Mouse (Mus musculus) lung, postnatal 25 days (tissue): Measurements from ENCODE around the gene Ago3.

Experiments used
- DNase-seq: peaks from one replicate; pipeline ENCODE4 v3.0.0; 2022; ENCODE audit warnings: low spot score

The Ago3 gene

GRCm38 (mm10) chr4:126429347-126430079, at the start of gene Ago3:
Gene Ago3, minus strand, starts transcription at chr4:126429556.
- DNase-seq = peak; percentile 96

GRCm38 (mm10) chr4:126473031-126473430, 43.7 kb upstream of the Ago3 start:
- no peak for DNase-seq

- no peak for DNase-seq
Measured at GRCm38 (mm10) chr4:126469334-126469733, 40.0 kb upstream of the Ago3 start.

GRCm38 (mm10) chr4:126468925-126469324, 39.6 kb upstream of the Ago3 start:
- DNase-seq = no peak

- peak; percentile 95 for DNase-seq
Measured at GRCm38 (mm10) chr4:126468285-126468901, 39.0 kb upstream of the Ago3 start, which contains the start of gene Ago1. Gene Ago1, minus strand, starts transcription at chr4:126468583.

DNA sequence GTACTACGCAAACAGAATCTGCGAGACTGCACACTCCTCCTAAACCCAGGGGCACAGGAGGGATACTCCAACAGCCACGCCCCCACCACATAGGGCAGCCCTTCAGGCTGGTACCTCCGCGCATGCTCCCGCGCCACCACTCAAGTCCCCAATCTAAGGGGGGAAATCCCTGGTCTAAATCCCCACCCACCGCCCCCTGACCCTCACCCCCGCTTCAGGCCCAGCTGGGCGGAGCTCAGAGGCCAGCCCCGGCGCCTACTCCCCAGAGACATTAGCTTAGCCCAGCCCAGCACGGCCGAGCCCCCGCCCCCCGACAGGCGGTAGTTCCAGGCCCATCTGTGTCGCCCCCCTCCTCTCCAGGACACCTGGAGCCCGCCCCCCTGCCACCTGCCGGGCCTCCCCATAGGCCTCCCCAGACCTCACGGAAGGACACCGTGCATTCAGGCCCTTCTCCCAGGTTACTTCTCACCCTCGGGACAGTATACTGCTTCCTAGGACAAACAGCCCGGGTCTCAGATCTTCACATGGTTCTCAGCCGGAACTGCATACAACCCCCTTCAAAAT, 38.4 kb upstream of the Ago3 start:
- DNase-seq = peak; percentile 62

DNA sequence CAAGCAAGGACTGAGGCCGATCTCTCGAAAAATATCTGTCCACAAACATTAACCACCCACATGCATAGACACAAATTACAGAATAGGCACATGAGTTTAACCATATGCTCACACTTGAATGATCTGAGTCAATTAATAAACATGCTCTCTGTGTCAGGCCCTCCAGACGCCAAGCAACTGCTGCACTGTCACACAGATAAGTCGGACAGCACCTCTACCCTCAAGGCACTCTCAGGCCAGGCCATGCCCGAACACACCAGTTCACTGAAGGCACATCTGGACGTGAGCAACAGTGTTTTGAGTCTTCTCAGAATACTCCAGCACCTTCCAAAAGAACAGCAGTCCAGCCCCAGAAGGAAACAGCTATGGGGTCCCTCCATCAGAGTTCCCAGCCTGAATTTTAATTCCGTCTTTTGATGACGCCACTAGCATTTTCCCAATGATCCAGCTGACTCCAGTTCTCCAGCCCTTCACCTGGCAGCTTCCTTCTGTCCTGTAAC, 36.9 kb upstream of the Ago3 start:
- DNase-seq = no peak

DNA sequence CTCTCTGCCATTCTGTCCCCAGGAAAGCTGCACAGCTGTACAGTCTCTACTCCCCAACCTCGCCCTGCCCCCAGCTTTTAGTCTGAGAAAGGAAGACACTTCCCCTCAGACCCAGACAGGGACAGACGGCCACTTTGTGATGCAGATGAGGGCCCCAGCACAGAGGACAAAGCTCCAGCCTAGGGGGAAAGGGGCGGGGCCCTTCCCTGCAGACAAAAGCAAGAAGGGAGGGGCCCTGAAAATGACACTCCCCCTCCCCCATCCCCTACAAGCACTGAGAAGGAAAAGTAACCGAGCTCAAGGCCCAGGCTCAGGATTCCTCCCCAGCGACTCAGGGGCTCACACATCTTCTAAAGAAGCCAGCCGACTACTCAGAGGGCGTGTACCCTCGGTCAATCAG, 36.5 kb upstream of the Ago3 start:
- no peak for DNase-seq

DNA sequence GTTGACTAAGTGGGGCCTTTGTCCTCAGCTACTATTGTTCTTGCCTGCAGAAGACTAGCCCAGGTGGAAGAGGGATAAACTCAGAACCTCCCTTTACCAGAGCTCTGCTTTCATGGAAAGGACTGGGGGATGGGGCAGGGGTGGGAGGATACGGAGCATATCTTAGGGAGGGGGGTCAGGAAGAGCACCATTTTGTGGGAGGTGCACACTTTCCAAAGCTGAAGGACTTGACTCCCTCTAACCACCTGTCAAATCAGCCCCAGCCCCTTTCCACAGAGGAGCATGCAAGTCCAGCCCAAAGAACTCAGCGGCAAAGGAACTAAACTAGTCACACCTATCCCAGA, 35.5 kb upstream of the Ago3 start:
- no peak for DNase-seq

GRCm38 (mm10) chr4:126464189-126464891, 35.0 kb upstream of the Ago3 start:
- no peak for DNase-seq

- no peak for DNase-seq
Measured at GRCm38 (mm10) chr4:126455441-126455840, 26.1 kb upstream of the Ago3 start.

DNA sequence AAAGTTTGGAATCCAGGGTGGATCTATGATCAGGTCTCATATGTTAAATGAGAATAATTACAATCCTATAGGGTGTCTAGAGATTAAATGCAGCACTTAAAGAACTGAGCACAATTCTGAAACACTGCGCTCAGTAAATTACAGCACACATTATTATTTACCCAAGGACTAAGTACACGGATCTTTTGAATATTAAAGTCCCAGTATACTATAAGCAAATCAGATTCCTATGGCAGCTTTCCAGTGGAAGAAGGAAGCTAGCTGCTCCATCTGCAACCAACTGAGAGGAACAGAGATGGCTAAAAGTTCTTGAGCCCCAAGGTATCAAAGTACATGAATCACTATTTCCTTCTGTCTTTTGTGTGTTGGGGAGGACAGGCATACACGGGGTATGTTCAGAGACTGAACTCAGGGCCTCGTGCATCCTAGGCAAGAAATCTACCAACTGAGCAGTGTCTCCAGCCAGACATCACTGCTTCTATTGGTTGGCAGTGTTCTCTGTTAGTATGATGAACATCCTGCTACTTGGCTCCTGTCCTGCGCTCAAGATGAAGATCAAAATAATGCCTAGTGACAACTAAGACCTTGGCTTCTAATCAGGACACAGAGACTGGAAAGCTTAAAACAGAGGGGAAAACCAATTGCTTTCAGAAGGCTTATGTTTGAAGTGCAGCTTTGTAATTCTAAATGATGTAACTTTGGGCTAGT, 25.3 kb upstream of the Ago3 start:
- peak; percentile 16 for DNase-seq

DNA sequence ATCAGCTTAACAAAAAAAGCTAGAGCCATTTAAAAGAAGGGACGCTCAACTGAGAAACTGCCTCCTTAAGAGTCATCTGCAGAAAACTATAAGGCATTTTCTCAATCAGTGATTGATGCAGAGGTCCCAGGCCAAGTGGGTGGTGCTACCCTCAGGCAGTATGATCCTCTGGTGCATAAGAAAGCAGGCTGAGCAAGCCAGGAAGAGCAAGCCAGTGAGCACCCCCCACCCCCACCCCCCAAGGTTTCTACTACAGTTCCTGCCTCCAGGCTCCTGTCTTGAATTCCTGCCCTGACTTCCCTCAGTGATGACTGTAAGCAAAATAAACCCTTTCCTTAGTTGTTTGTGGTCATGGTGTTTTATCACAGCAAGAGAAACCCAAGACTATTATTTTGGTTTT, 20.9 kb upstream of the Ago3 start:
- DNase-seq = no peak

DNA sequence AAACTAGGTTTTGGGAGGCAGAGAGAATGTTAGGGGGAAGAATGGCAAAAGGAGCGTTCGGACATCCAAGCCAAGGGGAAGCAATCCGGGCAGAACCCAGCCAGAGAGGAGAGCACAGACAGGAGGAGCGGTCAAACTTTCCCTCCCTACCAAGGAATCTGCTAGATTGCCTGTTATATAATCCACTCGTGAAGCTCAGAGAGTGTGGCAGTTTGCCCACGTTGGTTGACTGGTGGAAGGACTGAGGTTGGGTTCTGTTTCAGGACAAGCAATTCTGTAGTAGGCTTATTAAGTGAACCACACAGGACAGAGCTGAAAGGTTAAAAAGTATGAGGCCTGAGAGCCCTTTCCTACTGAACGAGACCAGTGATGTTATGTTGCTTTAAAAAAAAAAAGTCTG, 17.8 kb upstream of the Ago3 start:
- peak; percentile 35 for DNase-seq

- DNase-seq = no peak
Measured at GRCm38 (mm10) chr4:126444528-126444927, 15.2 kb upstream of the Ago3 start.

DNA sequence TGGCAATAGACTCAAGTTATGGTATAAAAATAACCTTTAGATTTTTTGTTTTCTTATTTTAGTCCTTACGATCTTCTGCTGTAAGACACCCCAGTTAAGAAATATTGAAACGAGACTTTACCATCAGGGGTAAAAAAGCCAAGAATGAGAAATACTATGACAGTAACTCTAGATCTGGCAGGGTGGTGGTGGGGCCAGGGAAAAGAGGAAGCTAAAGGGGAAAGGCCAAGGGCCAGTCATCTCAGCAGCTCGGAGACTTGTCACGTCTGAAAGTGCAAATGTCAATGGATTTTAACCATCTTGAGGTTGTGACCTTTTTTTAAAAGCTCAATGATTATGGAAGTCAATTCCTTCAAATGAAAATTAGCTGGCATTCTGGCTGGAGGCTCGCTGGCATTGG, 8.9 kb upstream of the Ago3 start:
- no peak for DNase-seq

GRCm38 (mm10) chr4:126436268-126436667, 6.9 kb upstream of the Ago3 start:
- DNase-seq = no peak

- DNase-seq = no peak
Measured at GRCm38 (mm10) chr4:126434094-126434493, 4.7 kb upstream of the Ago3 start.

- DNase-seq = no peak
Measured at GRCm38 (mm10) chr4:126433175-126433574, 3.8 kb upstream of the Ago3 start.

- DNase-seq = no peak
Measured at GRCm38 (mm10) chr4:126431746-126432145, 2.4 kb upstream of the Ago3 start.

DNA sequence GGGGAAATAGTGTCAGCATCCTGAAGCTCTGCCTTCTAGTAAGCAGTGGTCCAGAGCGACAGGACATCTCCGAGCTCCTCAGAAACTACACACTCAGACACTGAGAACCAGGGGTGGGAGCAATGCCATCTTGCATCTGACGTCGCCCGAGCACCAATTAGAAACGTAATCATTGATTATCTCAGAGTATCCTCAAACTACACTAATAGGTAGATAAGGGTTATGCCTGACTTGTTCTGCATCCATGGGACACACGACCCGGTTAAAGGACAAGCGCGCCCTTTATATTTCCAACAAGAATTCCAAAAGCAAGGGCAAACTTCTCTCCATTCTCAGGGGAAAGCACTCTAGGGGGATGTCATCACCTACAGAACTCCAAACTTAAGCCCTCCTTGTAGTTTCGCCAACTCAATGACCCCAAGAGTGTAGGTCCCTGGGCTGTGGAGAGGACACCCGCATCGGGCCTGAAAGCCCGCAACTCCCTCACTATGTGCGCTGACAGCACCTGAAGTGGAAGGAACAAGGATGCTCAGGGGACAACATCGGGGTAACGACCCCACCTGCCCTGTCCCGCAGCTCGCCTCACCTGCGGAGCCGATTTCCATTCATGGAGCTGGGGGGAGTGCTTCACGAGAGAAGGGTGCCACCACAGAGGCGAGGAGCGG, 542 bp downstream of the Ago3 start:
- DNase-seq = no peak

GRCm38 (mm10) chr4:126423866-126424265, 5.5 kb downstream of the Ago3 start:
- DNase-seq = no peak
